Mouse (Mus musculus) activated CD4-positive, CD25-positive, alpha-beta regulatory T cell, adult 4 months (primary cell): ENCODE results near the gene Cbln3. TPM values are rescaled to one million over a fixed set of nuclear protein-coding genes. Genes with fewer than 3 reads are reported as not detected.

ENCODE experiments used
- ATAC-seq: one replicate; pipeline ENCODE4 v1.8.0; 2017
- polyA plus RNA-seq, 2 experiments: library from polyadenylated mRNA; unstranded; fragments of 100-300 nt; shearing (Covaris generic); gene quantifications; one replicate each; pipeline ENCODE4 v1.2.1; 2017

The Cbln3 gene
- polyA plus RNA-seq, 2 experiments from 2014 or later: 0.24 TPM; not detected in 1

DNA sequence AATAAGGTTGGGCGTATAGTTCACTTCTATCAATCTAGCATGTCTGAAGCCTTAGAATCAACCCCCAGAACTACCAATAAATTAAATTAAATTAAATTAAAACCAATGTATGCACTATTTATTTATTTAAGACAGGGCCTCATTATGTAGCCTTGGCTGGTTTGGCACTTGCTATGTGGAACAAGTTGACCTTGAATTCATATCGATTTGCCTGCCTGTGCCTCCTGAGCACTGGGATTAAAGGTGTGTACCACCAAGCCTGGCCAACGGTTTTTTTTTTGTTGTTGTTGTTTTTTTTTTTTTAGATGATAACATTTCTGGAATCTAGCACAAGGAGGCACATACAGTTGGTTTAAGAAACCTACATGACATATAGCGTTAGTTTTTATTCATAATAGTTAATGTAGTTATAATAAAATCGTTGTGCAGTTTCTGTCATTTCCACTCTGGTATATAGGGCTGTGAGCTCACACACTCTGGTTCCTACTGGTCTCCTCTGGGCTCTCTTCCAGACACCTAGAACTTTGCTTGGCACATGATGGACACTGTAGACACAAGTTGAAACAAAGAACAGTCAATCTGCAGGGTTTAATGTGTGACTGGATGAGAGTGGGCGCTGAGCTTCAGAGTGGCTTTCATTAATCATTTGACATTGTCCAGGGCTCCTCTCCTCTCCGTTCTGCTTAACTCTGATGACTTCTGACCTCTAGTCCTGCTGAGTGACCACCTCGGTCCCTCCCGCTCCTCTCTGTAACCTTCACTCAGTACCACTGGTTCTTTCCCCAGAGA lies 38.5 kb downstream of the Cbln3 start:
- ATAC-seq: no peak

GRCm38 (mm10) chr14:55842794-55843193 lies 41.4 kb downstream of the Cbln3 start:
- no peak for ATAC-seq

GRCm38 (mm10) chr14:55840853-55841366 lies 43.3 kb downstream of the Cbln3 start:
- no peak for ATAC-seq

DNA sequence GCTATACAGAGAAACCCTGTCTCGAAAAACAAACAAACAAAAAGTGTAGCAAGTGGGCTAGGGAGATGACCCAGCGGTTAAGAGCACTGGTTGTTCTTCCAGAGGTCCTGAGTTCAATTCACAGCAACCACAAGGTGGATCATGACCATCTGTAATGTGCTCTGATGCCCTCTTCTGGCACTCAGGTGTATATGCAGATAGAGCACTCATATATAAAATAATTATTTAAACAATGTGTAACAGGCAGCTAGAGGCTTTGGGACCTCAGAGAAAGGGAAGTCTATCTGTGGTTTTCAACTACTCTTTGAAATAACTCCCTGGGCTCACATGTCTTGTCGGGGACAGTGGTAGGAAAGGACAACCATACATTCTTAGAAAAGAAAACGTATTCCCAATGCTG lies 45.5 kb downstream of the Cbln3 start:
- no peak for ATAC-seq

DNA sequence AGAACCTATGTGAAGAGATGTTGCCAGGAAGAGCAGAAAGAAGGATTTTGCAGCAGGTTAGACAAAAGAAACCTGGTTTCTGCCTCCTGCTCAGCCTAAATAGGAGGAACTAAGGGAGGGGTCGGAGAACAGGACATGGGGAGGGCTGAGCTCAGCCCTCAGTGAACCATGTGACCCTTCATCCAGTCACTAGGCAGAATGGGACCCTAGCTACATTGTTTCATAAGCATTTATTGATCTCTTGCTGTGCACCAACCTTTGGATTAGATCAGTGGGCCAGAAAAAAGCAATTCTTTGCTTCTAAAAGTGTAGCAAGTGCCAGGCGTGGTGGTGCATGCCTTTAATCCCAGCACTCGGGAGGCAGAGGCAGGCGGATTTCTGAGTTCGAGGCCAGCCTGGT lies 45.9 kb downstream of the Cbln3 start:
- ATAC-seq: no peak

DNA sequence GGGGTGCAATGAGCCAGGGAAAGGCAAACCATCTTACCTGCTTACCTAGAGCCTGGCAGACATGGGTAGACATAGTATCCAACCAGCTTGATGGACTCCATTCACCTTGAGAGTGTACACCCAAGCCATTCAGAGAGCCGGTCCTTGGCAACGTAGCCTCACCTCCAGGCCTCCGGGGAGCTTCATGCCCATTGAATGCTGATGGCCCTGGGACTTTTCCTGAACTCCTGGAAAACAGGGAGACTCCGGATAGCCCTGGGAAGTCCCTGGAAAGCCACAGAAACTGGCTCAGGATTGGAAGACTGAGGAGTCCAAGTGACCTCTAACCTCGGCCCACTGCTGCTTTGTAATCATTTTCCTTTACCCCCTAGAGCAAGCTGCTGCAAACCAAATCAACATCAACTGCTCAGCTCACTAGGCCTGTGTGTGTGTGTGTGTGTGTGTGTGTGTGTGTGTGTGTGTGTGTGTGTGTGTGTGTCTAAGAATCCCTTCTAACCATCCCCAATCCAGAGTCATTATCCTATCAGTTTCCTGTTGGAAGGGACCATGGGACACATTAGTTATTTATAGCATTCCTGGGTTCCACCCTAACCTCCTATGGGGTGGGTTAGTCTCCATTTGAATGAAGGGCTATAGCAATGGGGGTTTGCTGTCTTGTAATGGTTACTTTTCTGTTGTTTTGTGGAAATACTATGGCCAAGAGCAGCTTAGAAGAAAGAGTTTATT lies 49.2 kb downstream of the Cbln3 start:
- ATAC-seq: no peak

DNA sequence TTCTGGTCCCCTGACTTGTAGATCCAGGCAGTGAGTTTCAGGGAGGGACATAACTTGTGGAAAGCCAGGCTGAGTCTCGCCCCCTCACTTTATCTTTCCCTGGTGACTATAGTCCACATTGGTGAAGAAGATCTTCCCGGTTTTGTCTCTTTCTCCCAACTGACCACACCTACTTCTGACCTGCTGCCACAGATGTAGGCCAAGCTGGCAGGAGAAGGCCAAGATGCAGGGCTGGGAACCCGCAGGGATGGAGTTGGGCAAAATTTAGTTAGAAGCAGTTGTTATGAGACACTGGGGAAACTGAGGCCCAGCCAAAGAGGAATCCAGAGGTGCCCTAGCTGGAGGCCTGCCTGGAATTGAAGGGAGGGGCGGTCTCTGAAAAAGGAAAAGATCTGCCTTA lies 51.1 kb downstream of the Cbln3 start:
- ATAC-seq: no peak

DNA sequence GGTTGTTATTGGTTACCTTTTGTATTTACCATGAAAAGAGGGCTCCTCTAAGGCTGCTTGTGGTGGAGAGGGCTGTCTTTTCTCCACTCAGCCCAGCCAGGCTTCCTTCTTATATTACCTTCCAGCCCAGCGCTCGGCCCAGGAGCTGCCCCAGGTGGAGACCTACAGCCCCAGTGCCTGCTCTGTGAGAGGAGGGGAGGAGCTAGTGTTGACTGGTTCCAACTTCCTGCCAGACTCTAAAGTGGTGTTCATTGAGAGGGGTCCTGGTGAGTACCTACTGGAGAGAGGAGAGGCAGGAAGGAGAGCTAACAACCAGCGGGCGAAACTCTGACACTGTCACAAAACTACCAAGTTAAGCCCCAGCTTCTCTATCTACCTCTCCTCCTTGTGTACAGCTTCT lies 53.9 kb downstream of the Cbln3 start:
- no peak for ATAC-seq

DNA sequence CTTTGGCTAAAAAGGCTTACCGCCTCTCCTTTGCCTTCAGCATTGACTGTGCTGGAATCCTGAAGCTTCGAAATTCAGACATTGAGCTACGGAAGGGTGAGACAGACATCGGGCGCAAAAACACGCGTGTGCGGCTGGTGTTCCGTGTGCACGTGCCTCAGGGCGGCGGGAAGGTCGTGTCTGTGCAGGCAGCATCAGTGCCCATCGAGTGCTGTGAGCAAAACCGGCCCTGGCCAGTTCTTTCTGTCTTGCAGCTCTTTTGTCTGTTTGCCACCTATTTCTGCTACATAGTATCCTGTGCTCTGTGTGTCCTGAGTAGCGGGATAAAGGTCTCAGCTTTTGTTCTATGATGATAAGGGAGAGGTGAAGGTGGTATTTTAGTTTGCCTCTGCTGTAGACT lies 54.3 kb downstream of the Cbln3 start:
- no peak for ATAC-seq

Other genes with a start within 250 kb of the Cbln3 start
- 10 to 100 TPM; 29.2 to 30.6 TPM for gene Ipo4, start 248.4 kb downstream of the Cbln3 start, polyA plus RNA-seq
- gene Gm49378, start 246.5 kb downstream of the Cbln3 start, polyA plus RNA-seq: not detected
- 10 to 100 TPM; 38.8 to 49.2 TPM for gene Tm9sf1, start 240.6 kb downstream of the Cbln3 start, polyA plus RNA-seq
- gene Tssk4, start 234.2 kb downstream of the Cbln3 start, polyA plus RNA-seq: 1 to 10 TPM in 1 of 2 experiments, under 1 TPM in 1; 0.57 to 2.1 TPM
- 10 to 100 TPM; 87.8 to 88.5 TPM for gene Mdp1, start 223.9 kb downstream of the Cbln3 start, polyA plus RNA-seq
- gene Gmpr2, start 212.5 kb downstream of the Cbln3 start, polyA plus RNA-seq: 10 to 100 TPM; 23.7 to 25.9 TPM
- gene Nedd8, start 212.3 kb downstream of the Cbln3 start, polyA plus RNA-seq: 100 to 1,000 TPM; 361 to 408 TPM
- 10 to 100 TPM; 23.4 to 28.3 TPM for gene Tinf2, start 202.6 kb downstream of the Cbln3 start, polyA plus RNA-seq
- not detected for gene Tgm1, start 170.5 kb downstream of the Cbln3 start, polyA plus RNA-seq
- gene Rabggta, start 162.1 kb downstream of the Cbln3 start, polyA plus RNA-seq: 10 to 100 TPM; 53.3 to 60.8 TPM
- 10 to 100 TPM; 46.4 to 48.9 TPM for gene Dhrs1, start 138.7 kb downstream of the Cbln3 start, polyA plus RNA-seq
- gene Nop9, start 138.7 kb downstream of the Cbln3 start, polyA plus RNA-seq: 1 to 10 TPM; 6.0 to 8.2 TPM
- not detected for gene Cideb, start 125.9 kb downstream of the Cbln3 start, polyA plus RNA-seq
- gene Ltb4r2, start 123.0 kb downstream of the Cbln3 start, polyA plus RNA-seq: under 1 TPM in 1 of 2 experiments, not detected in 1; 0.40 TPM
- 1 to 10 TPM; 2.5 to 5.6 TPM for gene Ltb4r1, start 118.4 kb downstream of the Cbln3 start, polyA plus RNA-seq
- gene Adcy4, start 100.3 kb downstream of the Cbln3 start, polyA plus RNA-seq: under 1 TPM in 1 of 2 experiments, not detected in 1; 0.08 TPM
- 10 to 100 TPM; 94.3 to 99.3 TPM for gene Ripk3, start 95.5 kb downstream of the Cbln3 start, polyA plus RNA-seq
- not detected for gene Nfatc4, start 61.2 kb downstream of the Cbln3 start, polyA plus RNA-seq
- under 1 TPM in 1 of 2 experiments, not detected in 1; 0.08 TPM for gene Nynrin, start 30.4 kb downstream of the Cbln3 start, polyA plus RNA-seq
- 10 to 100 TPM in 1 of 2 experiments, 1 to 10 TPM in 1; 9.9 to 11.6 TPM for gene Khnyn, start 555 bp upstream of the Cbln3 start, polyA plus RNA-seq
- 10 to 100 TPM; 66.2 to 86.2 TPM for gene Sdr39u1, start 15.9 kb upstream of the Cbln3 start, polyA plus RNA-seq
- not detected for gene Cma1, start 60.3 kb upstream of the Cbln3 start, polyA plus RNA-seq
- not detected for gene Cma2, start 66.6 kb upstream of the Cbln3 start, polyA plus RNA-seq
- not detected for gene Mcpt1, start 133.6 kb upstream of the Cbln3 start, polyA plus RNA-seq
- gene Mcpt9, start 146.1 kb upstream of the Cbln3 start, polyA plus RNA-seq: not detected
- gene Mcpt2, start 157.6 kb upstream of the Cbln3 start, polyA plus RNA-seq: not detected
- gene Mcpt4, start 177.9 kb upstream of the Cbln3 start, polyA plus RNA-seq: not detected
- gene Mcpt8, start 200.9 kb upstream of the Cbln3 start, polyA plus RNA-seq: not detected
- gene Ctsg, start 218.2 kb upstream of the Cbln3 start, polyA plus RNA-seq: not detected
- gene Gzme, start 236.2 kb upstream of the Cbln3 start, polyA plus RNA-seq: not detected
- gene Gzmd, start 248.2 kb upstream of the Cbln3 start, polyA plus RNA-seq: not detected